Mouse (Mus musculus) stomach, postnatal 0 days (tissue): ENCODE measurements around the gene Btg1.

Experiments used
- CTCF ChIP-seq: IDR thresholded peaks from 2 replicates; pipeline ENCODE4 v1.5.1; 2016; ENCODE audit warnings: antibody characterized with exemption, low read depth, mild to moderate bottlenecking, moderate library complexity
- EP300 ChIP-seq: optimal IDR thresholded peaks from 2 replicates; pipeline ENCODE3; 2016; ENCODE audit warnings: antibody characterized with exemption

- TF ChIP-seq CTCF: no peak
- TF ChIP-seq EP300: no peak
Measured at GRCm38 (mm10) chr10:96626120-96626750, 9.4 kb downstream of the Btg1 start.
